Mouse (Mus musculus) 3T3-L1 (cell line): ENCODE results near the gene Mtx2.

Experiments used
- DNase-seq: peaks from one replicate; pipeline ENCODE4 v3.0.0-alpha.2; 2015; ENCODE audit warnings: low read depth, low spot score

Mtx2 gene

DNA sequence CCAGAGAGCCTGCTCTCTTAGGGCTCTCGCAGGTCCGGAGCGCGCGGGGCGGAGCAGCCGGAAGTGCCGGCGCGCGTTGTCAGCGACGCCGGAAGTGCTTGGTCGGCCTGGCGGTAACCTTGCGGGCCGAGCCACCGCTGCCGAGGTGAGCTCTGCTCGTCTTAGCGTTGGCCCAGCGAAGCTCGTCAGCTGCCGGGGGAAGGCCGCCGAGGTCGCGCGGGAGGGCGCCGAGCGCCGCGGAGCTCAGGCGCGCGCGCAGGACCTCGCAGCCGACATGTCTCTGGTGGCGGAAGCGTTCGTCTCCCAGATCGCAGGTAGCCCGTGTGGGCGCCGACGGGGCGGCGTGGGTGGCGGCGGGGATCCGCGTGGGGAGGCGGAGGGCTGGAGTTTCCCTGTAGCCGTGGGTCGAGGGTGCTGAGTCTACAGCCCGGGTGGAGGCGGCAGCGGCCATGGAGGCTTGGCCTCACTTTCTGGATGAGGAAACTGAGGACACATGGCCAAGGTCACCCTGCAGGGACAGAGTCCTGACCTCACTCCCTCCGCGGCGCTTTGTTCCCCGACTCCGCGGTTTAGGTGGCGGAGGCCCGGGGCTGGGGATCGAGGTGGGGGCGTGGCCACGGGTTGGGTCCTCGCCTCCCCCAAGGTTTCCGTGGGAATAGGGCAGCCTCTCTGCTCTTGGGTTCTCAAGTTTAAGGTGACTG lies at the start of gene Mtx2:
Gene Mtx2, plus strand, starts transcription at position 74 of the 701 bp plus-strand sequence.
- peak; percentile 82 for DNase-seq

DNA sequence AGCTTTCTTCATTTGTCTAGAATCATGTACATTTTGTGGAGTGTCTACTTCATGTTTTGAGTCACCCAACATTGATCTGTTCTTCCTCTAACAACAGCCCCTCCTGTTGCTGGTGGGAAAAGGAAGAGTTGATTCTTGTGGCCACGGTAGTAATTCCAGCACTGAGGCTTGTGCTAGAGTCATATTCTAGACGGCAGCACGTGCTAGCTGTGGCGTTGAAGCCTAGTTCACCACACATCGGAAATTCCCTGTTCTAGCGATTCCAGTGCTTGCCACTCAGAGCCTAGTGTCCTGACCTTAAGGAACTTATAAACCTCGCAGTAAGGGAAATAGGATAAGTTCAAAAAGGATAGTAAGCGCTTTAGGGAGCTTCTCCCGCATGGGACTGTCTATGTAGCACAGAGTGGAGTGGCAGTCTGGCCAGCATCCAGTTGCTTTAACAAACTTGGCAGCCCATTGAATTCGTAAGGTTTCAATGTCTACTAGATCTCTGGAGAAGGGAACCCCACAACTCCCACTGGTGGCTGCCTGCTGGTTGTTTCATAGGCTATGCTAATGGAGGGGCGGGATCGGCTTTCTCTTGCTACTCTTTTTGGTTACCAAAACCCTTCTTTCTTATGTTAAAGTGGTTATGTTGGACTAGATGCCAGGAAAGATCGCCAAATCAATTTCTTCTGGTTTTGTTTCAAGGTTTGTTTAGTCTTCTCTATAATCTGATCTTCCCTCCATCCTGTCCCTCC lies 47.9 kb upstream of the Mtx2 start:
- peak; percentile 6 for DNase-seq

DNA sequence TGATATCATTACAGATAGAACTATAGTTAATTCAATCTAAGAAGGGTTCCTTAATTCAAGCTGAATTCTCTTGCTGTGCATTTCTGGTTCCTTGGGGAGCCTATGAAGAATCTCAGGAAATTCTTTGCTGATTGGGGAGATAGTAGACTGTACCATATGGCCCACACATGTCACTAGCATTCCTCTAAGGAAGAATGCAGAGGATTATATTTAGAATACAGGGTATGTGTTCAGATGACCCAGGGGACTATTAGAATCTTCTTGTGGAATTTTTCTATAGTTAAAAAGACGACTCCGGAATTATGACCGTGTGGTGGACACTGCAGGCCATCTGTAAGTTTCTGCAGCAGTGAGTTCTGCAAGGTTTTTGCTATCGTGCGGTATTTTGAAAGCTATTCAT lies 44.2 kb upstream of the Mtx2 start:
- peak; percentile 37 for DNase-seq

DNA sequence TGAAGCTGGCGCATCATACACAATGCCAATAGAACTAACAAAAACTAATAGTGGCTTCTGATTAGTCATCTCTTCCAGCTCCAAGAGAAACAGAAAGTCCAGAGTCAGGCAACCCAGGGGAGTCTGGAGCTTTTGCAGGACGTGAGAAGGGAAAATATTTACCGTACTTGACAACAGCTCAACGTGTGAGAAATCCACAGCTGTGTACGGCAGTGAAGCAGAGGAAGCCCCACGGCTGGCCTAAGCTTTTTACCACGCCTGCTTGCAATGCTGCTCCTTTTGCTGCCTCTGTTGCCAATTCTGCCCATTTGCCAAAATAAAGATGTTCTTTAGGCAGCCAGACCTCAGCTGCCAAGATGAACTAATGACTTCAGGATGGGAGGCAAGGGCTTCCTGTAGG lies 30.1 kb upstream of the Mtx2 start:
- peak; percentile 77 for DNase-seq

DNA sequence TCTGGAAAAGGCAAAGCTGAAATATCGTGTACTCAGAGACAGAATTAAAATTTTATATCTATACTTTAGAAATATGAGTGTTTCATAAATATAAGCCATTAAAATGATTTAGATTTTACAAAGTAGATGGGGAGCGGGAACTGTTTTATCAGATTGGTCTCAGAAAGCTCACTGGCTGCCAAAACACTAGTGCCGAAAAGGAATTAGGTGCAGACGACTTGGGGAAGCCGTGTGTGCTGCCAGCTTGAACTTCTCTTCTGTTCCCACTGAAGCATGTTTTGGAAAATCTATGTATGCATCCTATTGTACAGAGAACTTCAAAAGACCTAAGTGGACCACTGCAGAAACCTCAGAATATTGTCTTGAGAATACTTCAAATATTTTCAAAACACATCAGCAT lies 17.2 kb upstream of the Mtx2 start:
- DNase-seq: no peak

DNA sequence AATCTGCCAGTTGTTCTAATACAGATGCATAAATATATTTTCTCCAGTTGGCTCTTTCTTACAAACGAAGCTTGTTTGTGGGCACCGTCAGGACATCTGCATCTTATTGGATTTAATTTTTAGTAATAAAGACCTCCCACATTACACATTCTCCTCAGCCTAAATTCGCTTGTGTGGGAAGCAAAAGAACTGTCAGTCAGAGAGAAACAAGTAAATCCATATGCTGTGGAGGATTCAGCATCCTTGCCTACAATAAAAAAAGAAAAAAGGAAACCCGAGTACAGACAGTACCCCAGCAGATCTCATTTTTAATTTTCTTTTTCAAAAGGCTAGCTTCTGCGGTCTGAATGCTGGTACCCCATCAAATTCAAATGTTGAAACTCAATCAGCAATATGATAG lies 2.9 kb upstream of the Mtx2 start:
- no peak for DNase-seq

DNA sequence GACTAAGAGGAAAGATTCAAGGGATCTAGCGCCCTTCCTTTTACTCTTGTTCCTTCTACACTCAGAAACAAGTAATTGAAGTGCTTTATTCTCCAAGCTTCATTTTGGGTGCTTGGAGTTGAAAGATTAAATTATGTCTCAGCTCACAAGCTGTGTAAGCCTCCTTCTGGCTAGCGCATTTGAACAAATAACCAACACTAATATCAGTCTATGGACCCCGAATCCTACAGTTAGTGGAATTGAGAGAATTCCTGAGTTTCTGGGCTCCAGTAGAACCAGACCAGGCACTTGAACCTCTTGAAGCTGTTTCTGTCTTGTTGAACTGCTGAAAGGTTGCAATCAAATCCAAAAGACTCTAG lies 253 bp upstream of the Mtx2 start:
- DNase-seq: no peak

DNA sequence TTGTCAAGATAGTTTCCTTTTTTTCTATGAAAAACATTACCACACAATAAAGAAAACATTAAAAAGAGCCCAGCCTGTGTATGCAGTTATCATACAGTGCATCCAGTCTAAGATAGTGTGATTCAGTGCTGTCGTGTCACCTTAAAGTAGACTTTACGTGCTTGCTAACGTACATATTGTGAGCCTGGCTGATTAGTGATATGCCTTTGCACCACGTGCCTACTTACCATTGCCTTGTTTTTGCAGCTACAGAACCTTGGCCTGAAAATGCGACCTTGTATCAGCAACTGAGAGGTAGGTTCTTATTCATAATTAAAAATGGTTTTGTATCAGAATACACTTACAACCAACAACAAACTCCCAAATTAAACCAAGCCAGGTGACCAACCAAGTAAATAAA lies 21.4 kb downstream of the Mtx2 start:
- no peak for DNase-seq

DNA sequence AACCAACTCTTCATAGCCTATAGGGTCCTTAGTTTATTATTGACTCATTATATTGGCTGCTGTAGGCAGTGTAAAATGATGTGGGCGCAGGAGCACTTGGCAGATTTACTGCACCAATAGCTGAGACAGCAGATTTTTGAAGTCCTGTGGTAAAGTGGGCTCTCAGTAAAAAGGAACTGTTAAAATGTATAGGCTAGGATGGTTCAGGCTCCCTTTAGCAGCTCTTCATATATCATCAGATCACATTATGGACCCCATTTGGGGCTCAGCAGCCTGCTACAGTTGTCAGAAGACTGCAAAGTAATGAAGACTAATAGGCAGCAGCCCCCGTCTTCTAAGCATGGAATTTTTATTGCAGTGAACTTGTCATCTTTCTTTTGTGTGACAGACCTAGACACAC lies 21.9 kb downstream of the Mtx2 start:
- DNase-seq: no peak

DNA sequence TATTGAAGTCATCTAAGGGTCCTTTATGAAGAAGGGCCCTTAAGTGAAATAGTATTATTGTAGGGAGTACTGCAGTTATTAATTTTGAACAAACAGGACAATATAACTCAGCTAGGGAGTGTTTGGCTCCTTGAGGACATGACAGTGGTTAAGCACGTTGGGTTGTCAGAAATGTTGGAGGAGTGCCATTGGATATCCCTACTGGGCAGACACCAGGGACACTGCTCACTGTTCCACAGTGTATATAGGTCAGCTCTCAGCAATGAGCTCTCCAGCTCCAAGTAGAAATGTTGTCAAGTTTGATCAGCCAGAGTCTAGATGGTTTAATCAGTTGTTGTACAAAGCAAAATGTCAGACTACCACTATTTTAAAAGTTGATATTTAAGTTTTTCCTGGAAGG lies 24.4 kb downstream of the Mtx2 start:
- peak; percentile 29 for DNase-seq

DNA sequence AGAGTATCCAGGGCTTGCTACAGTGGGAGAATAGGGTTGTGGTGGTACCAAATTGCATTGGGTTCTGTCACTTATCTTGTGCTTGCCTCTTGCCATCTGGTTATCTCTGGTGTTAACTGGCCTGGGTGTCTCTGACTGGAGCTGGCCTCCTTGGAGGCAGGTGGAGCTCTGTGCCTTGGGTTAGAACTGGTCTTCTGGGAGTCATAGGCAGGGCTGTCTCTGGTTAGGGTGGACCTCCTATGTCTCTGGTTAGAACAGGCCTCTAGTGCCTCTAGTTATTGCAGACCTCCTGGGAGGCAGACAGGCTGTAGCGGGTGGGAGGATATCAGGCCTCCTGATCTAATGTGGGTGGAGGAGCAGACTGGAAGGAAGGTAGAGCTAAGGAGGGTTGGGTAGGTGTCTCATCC lies 36.5 kb downstream of the Mtx2 start:
- no peak for DNase-seq

DNA sequence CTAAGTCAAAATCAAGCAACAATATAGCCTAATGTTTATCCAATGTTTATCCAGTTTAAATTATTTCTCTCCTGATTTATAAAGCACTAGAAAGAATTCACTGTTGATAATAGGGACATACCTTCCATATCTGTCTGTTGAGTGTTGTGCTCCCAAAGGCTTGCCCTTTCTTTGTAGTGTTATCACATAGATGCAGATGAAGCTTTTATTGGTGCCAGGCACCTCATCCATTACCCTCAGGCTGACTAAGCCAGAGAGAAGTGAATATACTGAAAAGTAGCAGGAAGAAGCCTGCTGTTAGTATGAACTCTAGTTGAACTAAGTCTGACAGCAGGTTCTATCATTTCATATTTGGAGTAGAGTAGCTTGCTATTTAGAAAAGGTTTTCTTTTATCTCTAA lies 39.8 kb downstream of the Mtx2 start:
- DNase-seq: no peak

DNA sequence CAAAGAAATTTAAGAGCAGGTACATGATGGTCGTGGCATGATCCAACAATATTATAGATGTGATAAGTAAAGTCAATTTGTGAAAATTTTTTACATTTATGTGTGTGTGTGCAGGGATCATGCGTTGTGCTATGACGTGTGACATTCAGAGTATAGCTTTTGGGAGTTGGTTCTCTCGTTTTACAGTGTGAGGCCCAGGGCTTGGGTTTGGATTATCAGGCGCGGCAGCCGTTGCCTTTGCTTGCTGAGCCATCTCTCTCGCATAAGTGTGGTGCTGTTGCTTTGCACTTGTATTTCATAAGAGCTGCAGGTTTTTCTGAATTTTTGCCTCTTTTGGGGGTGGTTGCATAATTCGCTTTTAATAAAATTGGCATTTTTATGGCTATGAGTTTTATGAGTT lies 48.4 kb downstream of the Mtx2 start:
- no peak for DNase-seq

DNA sequence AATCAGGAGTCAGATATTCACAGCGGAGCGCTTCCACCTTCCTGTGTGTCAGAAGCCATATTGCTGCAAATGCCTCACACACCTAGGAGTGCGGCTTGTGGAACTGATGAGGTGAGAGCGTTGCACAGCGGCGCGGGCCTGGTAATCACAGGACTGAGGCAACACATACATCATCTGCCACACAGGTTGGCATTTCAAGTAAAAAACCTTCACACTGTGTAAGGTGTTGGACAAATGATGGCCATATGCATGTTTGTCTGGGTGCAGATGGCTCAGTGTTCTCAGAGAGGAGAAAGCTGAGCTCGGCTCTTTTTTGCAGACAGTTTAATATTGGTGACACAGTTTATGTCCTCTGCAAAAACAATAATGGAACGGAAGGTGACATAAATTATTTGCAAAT lies 58.8 kb downstream of the Mtx2 start:
- DNase-seq: no peak

DNA sequence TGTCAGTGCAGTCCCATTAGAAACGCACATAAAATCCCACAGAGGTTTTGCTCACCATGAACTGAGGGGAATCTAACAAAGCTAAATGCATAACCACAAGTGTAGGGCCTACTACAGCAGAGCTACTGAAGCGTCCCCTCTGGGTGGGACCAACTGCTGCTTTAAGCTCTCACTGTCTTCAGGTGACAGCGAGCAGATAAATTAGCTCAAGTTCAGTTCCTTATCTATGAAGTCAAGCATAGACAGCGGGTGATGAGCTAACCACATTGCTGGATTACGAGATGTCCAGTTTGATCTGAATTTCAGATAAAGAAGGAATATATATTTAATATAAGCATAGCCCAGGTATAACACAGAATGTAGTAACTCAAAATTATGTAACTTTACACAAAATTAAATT lies 66.3 kb downstream of the Mtx2 start:
- DNase-seq: no peak

DNA sequence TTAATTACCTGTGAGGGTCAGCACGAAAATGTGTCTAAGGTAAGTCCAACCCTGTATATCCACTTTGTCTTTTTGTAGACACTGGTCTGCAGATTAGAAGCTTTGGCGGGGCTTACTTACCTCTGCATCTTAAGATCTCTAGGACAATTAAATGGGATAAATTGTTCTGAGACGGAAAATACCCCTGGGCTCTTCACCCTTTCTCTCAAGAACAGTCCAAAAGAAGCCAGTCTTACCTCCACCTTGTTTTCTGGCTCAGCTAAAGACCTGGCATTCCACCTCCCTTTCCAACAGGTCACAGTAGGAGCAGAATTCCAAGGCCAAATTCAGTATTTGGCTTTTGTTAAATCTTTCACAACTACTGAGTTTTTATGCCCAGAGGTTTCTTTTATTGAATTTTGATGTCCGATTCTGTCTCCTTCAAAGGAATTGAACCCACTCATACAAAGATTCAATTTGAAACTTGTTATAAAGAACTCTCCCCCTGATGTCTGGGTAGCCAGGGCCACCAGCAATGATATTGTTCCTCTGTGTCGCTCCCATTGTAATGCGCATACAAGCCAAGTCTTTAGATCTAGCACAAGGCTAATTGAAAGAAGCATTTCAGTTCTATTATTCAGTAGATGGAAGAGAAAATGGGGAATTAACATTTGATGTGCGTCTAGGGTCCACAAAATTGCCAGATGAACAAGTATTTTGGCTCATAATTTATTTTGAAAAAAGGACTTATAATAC lies 67.4 kb downstream of the Mtx2 start:
- no peak for DNase-seq

DNA sequence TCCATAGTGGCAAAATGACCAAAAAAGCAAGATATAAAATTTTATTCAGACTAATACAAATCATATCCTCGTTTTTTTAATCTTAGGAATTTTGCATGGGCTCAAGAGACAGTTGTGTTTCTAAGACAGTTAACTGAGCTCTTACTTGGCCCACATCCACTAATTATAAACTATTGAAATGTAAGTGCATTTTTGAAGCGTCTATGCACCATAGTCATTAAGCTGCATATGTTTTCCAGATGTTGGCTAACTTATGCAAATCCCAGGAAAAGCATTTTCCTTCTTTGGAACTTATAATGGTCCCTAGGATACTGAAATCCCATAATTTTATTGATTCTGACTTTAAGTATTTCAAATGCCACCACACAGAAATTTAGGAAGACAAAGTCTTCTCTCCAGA lies 68.5 kb downstream of the Mtx2 start:
- DNase-seq: peak; percentile 48

DNA sequence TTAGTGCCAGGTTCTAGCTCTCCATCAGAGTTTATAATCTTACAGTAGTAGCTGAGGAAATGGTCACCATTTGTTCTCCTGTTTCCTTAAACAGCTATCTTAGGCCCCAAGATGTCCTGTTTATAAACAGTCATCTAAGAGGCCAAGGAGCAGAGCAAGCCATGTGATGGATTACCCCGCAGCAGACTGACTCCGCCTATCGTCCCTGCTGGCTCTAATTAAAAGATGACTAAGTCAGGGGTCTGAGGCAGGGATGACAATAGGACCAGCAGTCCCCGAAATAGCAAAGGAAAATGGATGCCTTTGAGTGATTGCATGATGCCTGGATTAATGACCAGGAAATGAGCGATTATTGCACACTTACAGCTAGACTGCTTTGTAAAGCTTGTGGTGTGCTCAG lies 74.4 kb downstream of the Mtx2 start:
- peak; percentile 72 for DNase-seq

DNA sequence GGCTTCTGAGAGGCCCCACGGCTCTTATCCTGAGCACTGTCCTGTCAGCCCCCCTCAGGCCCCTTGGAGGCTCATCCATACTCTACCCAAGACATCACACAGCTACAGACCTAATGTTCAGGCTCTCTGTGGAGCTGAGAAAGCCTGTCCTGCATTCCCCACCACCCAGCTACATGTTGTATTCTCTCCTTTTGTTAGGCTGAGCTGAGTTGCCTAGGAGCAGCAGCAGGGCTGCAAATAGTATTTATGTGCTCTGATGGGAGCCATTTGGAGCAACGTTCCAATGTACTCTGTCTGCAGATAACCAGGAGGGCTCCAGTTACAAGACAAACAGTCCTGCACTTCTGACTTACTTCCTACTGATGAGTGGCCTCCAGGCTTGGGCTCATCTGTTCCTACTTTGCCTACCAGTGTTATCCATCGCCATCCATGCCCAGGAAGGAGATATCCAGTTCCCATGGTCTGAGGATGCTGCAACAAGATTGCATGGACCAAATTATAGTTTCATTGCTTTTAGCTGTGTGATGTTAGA lies 76.2 kb downstream of the Mtx2 start:
- DNase-seq: no peak

DNA sequence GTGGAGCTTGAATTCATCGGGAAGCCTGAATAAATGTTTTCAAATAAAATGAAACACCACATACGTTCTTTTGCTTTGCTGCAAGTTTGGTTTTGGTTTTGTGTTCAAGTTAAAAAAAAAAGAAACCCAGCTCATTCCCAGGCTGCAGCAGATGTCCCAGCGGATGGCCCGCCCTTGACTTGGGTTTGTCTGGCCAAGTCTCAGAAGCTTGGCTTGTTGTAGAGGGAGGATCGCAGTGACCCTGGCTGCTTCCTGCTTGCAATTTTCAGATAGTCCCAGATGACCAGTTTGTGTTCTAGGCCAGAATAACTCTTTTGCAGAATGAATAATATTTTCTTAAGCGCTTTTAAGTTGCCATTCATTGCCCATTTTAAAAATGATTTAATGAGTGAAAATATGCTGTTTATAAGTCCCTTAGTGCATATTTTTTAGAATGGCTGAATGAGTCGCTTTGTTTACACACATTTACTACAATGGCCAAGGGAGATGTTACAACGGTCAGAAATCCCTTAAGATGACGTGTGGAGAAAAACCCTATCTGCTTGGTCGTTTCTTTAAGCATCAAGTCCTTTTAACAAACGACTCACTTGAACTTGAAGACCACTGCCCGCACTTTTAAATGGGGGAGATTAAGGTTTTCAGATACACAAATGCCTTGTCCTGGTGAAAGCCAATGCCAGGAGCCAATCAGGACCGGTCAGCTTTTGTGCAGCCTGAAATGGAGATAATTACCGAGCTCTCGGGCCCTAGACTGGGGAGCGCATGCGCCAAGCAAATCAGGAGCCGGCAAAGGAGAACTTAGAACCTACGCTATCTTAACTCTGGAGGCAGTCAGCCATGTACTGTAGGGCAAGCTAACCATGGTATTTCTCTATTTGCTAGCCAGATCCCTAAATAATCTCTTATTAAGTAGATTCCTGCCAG lies 82.0 kb downstream of the Mtx2 start:
- peak; percentile 74 for DNase-seq

DNA sequence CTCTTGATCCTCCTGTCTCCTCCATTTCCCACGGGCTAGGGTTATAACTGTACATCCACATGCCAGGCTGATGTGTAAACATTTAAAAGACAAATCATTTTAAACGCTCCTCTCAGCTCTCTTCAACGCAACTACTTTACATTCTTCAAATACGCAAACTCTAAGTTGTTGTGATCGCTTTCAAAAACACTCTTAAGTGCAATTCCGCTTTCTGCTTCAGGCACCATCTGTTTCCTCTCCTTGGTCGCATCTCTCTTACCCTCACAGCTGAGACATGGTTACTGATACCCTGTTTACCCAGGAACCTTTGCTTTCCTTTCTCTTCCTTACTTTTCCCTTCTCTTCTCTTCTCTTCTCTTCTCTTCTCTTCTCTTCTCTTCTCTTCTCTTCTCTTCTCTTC lies 86.4 kb downstream of the Mtx2 start:
- DNase-seq: no peak
